Mouse (Mus musculus) liver, adult 2 months (tissue): Measurements from ENCODE around the gene Plpp2. TPM values are rescaled to one million over a fixed set of nuclear protein-coding genes. Genes with fewer than 3 reads are reported as not detected.
A peak's percentile ranks its signal among the peaks of the same experiment; 100 is the strongest.

Source experiments
- DNase-seq: peaks from one replicate; pipeline ENCODE4 v3.0.0-alpha.2; 2011; ENCODE audit warnings: low read depth, low spot score; ENCODE audit errors: extremely low read depth
- H3K27ac ChIP-seq: fragments of 200-500 bp; replicated peaks from 2 replicates; pipeline ENCODE4 v1.5.1; 2012; ENCODE audit warnings: low read depth, mild to moderate bottlenecking, control low read depth, inconsistent platforms, low read length; ENCODE audit not compliant: insufficient read depth
- H3K27me3 ChIP-seq: fragments of 200-500 bp; 2 replicates; pipeline ENCODE4 v1.6.1; 2012; ENCODE audit warnings: mild to moderate bottlenecking, moderate library complexity, low read length, inconsistent platforms; ENCODE audit not compliant: control insufficient read depth, insufficient read depth
- H3K36me3 ChIP-seq: fragments of 200-500 bp; 2 replicates; pipeline ENCODE4 v1.6.1; 2012; ENCODE audit warnings: low read length, inconsistent platforms; ENCODE audit not compliant: control insufficient read depth, insufficient read depth
- H3K4me1 ChIP-seq: fragments of 200-500 bp; 2 replicates; pipeline ENCODE4 v1.6.1; 2011; ENCODE audit warnings: low read length; ENCODE audit not compliant: control insufficient read depth, insufficient read depth
- H3K4me3 ChIP-seq: fragments of 200-500 bp; 2 replicates; pipeline ENCODE4 v1.5.1; 2011; ENCODE audit warnings: low read depth, mild to moderate bottlenecking, control low read depth, low read length, moderate library complexity; ENCODE audit not compliant: insufficient read depth
- H3K79me2 ChIP-seq: fragments of 200-500 bp; 2 replicates; pipeline ENCODE4 v1.6.1; 2012; ENCODE audit warnings: inconsistent platforms, mild to moderate bottlenecking, low read length, moderate library complexity; ENCODE audit not compliant: control insufficient read depth, insufficient read depth
- H3K9ac ChIP-seq: fragments of 200-500 bp; 2 replicates; pipeline ENCODE4 v1.6.1; 2012; ENCODE audit warnings: low read depth, mild to moderate bottlenecking, control low read depth, inconsistent platforms, low read length
- CTCF ChIP-seq: fragments of 200-500 bp; IDR thresholded peaks from 2 replicates; pipeline ENCODE4 v1.5.1; 2011; ENCODE audit warnings: low read depth, low read length, control low read depth
- POLR2A ChIP-seq: fragments of 200-500 bp; IDR thresholded peaks from 2 replicates; pipeline ENCODE4 v1.6.1; 2011; ENCODE audit warnings: low read length, control low read depth; ENCODE audit not compliant: insufficient read depth; ENCODE audit errors: extremely low read depth
- WGBS: fragments of 180-500 bp; shearing (Covaris S2); methylation state at CpG from one replicate; pipeline ENCODE4 v1.1.7; 2018; 5-methylcytosine and 5-hydroxymethylcytosine counted together
- polyA plus RNA-seq: library from polyadenylated mRNA; depleted of rRNA; stranded (reverse); fragments of >200 nt; gene quantifications from 2 replicates; pipeline ENCODE4 v1.2.3, GENCODE M21; 2012
- total RNA-seq: library from RNA; depleted of rRNA; stranded (reverse); fragments of >200 nt; gene quantifications from 2 replicates; pipeline ENCODE4 v1.2.3, GENCODE M21; 2014

The Plpp2 gene
- total and polyA plus RNA-seq, 2 experiments: 16.2 to 33.7 TPM

DNA sequence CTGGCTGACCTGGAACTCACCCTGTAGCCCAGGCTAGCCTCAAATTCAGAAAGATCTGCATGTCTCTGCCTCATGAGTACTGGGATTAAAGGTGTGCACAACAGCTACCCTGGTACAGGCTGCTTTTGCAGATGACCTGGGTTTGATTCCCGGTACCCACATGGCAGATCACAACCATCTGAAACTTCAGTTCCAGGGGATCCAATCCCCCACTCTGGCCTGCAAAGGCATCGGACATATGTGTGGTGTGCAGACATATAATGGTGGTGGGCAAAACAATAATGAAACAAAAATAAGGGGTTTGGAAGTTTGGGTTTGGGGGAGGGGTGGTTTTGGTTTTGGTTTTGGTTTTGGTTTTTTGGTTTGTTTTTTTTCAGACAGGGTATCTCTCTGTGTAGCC lies 37.7 kb upstream of the Plpp2 start:
- no peak for DNase-seq
- WGBS: 96% methylated on average over 2 of the region's 2 CpGs
- TF ChIP-seq POLR2A (no peak), CTCF (no peak)

DNA sequence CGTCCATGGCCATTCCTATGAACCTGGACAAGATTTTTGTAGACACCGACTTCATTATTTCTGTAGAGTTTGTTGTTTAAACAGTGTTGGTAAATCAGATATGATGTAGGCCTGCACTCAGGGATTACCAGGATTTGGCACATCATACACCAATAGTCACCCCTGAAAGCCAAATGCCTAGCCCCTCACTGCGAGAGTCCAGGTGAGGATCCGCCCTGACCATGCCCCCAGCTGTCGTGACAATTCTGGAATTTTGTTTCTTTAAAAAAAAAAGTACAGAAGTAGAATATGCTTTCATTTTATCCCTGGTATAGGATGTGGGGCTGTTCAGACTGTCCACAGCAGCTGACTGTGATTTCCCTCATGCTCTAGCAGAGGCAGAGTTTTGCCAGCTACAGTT lies 36.3 kb upstream of the Plpp2 start:
- Histone ChIP-seq H3K4me3 (no peak overlapping the region), H3K36me3 (no peaks in the 10 kb centered on the region), H3K79me2 (no peaks in the 10 kb centered on the region), H3K4me1 (no peaks in the 10 kb centered on the region), H3K9ac (no peak overlapping the region), H3K27me3 (no peaks in the 10 kb centered on the region), H3K27ac (no peak overlapping the region)
- WGBS: 89% methylated on average over 5 of the region's 5 CpGs
- DNase-seq: no peak
- TF ChIP-seq POLR2A (no peak), CTCF (no peak)

More for the DNA sequence above, 37.7 kb upstream of the Plpp2 start:
- Histone ChIP-seq H3K9ac (no peak overlapping the region), H3K79me2 (no peaks in the 10 kb centered on the region), H3K36me3 (no peaks in the 10 kb centered on the region), H3K27ac (no peak overlapping the region), H3K27me3 (no peaks in the 10 kb centered on the region), H3K4me1 (no peaks in the 10 kb centered on the region), H3K4me3 (no peak overlapping the region)

DNA sequence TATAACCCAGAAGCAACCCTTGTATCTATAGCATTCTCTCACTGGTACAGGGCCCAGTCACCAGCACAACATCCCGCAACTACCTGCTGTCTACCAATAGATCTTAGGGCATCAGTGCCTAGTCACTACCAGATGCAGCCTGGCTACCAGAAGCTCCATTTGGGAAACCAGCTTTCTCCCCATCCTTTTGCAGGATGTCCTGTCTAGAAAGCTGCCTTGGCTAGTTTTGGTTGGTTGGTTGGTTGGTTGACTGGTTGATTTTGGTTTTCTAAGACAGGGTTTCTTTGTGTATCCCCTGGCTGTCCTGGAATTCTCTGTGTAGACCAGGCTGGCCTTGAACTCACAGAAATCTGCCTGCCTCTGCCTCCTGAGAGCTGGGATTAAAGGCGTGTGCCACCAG lies 26.1 kb upstream of the Plpp2 start:
- Histone ChIP-seq H3K36me3 (no peaks in the 10 kb centered on the region), H3K27ac (no peak overlapping the region), H3K9ac (no peak overlapping the region), H3K4me1 (no peaks in the 10 kb centered on the region), H3K27me3 (no peaks in the 10 kb centered on the region), H3K79me2 (0 out of 2 replicates have a peak, but pooled peaks cover 1% of the 10 kb centered on the region), H3K4me3 (no peak overlapping the region)
- no peak for TF ChIP-seq CTCF
- no peak for TF ChIP-seq POLR2A
- WGBS: 89% methylated on average over 2 of the region's 2 CpGs
- DNase-seq: no peak

DNA sequence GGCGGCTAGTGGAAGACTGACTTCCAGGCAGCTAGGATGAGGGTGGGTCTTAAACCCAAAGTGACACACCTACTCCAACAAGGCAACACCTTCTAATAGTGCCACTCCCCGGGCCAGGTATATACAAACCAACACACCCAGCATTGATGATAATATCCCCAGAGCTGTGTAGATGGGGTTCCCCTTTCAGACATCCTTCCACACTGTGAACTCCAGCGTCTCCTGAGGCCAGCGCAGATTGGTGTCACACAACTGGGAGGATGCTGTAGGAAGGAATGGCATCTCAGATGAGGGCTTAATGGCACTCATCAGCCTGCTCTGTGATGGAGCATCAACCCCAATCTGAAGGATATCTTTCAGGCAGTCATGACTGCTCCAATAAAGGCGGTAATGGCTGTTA lies 23.9 kb upstream of the Plpp2 start:
- no peaks in the 10 kb centered on the region for H3K27me3 ChIP-seq
- H3K9ac ChIP-seq: no peak overlapping the region
- DNase-seq: no peak
- WGBS: 97% methylated on average over 5 of the region's 5 CpGs
- H3K79me2 ChIP-seq: peaks cover 9% of the 10 kb centered on the region; the same call in 1 of the 2 replicates
- H3K27ac ChIP-seq: no peak overlapping the region
- no peak overlapping the region for H3K4me3 ChIP-seq
- H3K36me3 ChIP-seq: no peaks in the 10 kb centered on the region
- no peak for TF ChIP-seq POLR2A
- no peak for TF ChIP-seq CTCF
- H3K4me1 ChIP-seq: peaks cover 5% of the 10 kb centered on the region; the same call in 1 of the 2 replicates

DNA sequence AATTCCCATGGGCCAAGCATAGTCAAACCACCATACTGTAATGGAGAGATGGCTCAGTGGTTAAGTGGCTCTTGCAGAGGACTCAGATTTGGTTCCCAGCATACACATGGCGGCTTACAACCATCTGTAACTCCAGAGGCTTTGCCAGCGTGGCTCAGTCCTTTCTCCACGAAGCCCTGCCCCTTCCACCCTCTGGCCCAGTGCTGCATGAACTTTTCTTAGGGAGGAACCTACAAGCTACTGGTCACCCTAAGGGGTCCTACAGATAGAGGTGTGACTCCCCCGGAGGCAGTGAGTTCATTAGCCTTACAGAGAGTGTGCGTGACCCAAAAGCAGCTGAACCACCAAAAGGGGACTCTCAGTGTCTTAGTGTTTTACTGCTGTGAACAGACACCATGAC lies 23.4 kb upstream of the Plpp2 start:
- TF ChIP-seq CTCF (no peak), POLR2A (no peak)
- no peak overlapping the region for H3K9ac ChIP-seq
- WGBS: 92% methylated on average over 5 of the region's 5 CpGs
- H3K27ac ChIP-seq: no peak overlapping the region
- no peak for DNase-seq
- H3K36me3 ChIP-seq: no peaks in the 10 kb centered on the region
- peaks cover 5% of the 10 kb centered on the region; the same call in 1 of the 2 replicates for H3K4me1 ChIP-seq
- H3K27me3 ChIP-seq: no peaks in the 10 kb centered on the region
- H3K79me2 ChIP-seq: peaks cover 10% of the 10 kb centered on the region; the same call in 1 of the 2 replicates
- no peak overlapping the region for H3K4me3 ChIP-seq

DNA sequence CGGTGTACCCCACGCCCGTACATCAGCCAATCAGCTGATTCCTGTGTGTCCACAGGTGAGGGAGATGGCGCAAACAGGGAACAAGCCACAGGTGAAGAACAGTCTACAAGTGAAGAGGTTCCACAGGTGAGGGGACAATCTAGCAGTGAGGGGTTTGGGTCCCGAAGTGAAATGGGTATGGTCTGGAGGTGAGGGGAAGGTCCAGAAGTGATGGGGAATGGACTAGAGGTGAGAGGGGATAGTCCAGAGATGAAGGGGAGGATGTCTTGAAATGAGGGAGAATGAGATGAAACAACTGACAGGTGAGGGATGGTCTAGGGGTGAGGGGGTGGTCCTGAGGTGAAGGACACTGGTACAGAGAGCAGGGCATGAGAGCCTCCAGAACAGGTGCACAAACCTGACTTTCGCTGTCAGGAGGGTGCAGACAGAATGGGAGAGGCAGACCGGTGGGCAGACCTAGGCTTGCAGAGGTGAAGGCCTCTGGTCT lies 21.7 kb upstream of the Plpp2 start:
- H3K4me1 ChIP-seq: peaks cover 5% of the 10 kb centered on the region; the same call in 1 of the 2 replicates
- no peaks in the 10 kb centered on the region for H3K27me3 ChIP-seq
- TF ChIP-seq POLR2A (no peak), CTCF (no peak)
- H3K27ac ChIP-seq: no peak overlapping the region
- 32% methylated on average over 7 of the region's 7 CpGs for WGBS
- no peaks in the 10 kb centered on the region for H3K36me3 ChIP-seq
- DNase-seq: peak; percentile 13
- peaks cover 10% of the 10 kb centered on the region; the same call in 1 of the 2 replicates for H3K79me2 ChIP-seq
- peak overlapping the region; percentile 91 for H3K4me3 ChIP-seq
- H3K9ac ChIP-seq: peak overlapping the region; percentile 84; the same call in 1 of the 2 replicates
